Mouse (Mus musculus) hindbrain, postnatal 0 days (tissue): Measurements from ENCODE around the gene Armc6. TPM values are rescaled to one million over a fixed set of nuclear protein-coding genes. Genes with fewer than 3 reads are reported as not detected.

Experiments
- ATAC-seq: fragments of 200-750 bp; cut with Nextera tagmentation; 2 replicates; pipeline ENCODE4 v1.8.0; 2017; ENCODE audit warnings: mild to moderate bottlenecking, moderate TSS enrichment, moderate library complexity
- DNase-seq: peaks from one replicate; pipeline ENCODE4 v3.0.0-alpha.2; 2015; ENCODE audit warnings: low spot score
- H3K27ac ChIP-seq: fragments of 300-500 bp; sonication (generic); 2 replicates; pipeline ENCODE4 v1.5.1; 2014; ENCODE audit warnings: mild to moderate bottlenecking
- H3K27me3 ChIP-seq: fragments of 300-500 bp; sonication (generic); 2 replicates; pipeline ENCODE4 v1.6.1; 2014; ENCODE audit warnings: low read length, mixed read lengths; ENCODE audit not compliant: insufficient read depth
- H3K36me3 ChIP-seq: fragments of 300-500 bp; sonication (generic); 2 replicates; pipeline ENCODE4 v1.6.1; 2014; ENCODE audit warnings: low read length, mixed read lengths; ENCODE audit not compliant: insufficient read depth
- H3K4me1 ChIP-seq: fragments of 300-500 bp; sonication (generic); 2 replicates; pipeline ENCODE4 v1.6.1; 2014; ENCODE audit warnings: antibody characterized with exemption, low read length, mixed read lengths; ENCODE audit not compliant: insufficient read depth
- H3K4me2 ChIP-seq: fragments of 300-500 bp; sonication (generic); 2 replicates; pipeline ENCODE4 v1.6.1; 2014; ENCODE audit warnings: low read depth, mild to moderate bottlenecking, low read length, moderate library complexity, mixed read lengths
- H3K4me3 ChIP-seq: fragments of 300-500 bp; sonication (generic); 2 replicates; pipeline ENCODE4 v1.5.1; 2014; ENCODE audit warnings: low read length
- H3K9ac ChIP-seq: fragments of 300-500 bp; sonication (generic); replicated peaks from 2 replicates; pipeline ENCODE4 v1.6.1; 2014; ENCODE audit warnings: mild to moderate bottlenecking, low read length, moderate library complexity, mixed read lengths
- H3K9me3 ChIP-seq: fragments of 300-500 bp; sonication (generic); 2 replicates; pipeline ENCODE4 v1.6.1; 2016; ENCODE audit warnings: low read length, mixed read lengths
- CTCF ChIP-seq: IDR thresholded peaks from 2 replicates; pipeline ENCODE4 v1.5.1; 2016; ENCODE audit warnings: antibody characterized with exemption, control low read depth, low read depth
- WGBS: fragments of 180-500 bp; shearing (Covaris S2); extraction: QIAGEN DNeasy Blood & Tissue Kit; methylation state at CpG from one replicate; pipeline ENCODE4 v1.1.7; 2014; 5-methylcytosine and 5-hydroxymethylcytosine counted together
- polyA plus RNA-seq: library from polyadenylated mRNA; unstranded; fragments of >200 nt; fragmentation: Nextera tagmentation; extraction: Ambion mirVana; gene quantifications from 2 replicates; pipeline ENCODE4 v1.2.1, GENCODE M21; 2015
- total RNA-seq: library from RNA; depleted of rRNA; stranded (reverse); fragments of >200 nt; gene quantifications from 2 replicates; pipeline ENCODE4 v1.2.3, GENCODE M21; 2014

Gene Armc6
- total and polyA plus RNA-seq, 2 experiments from 2014 or later = 102 to 108 TPM

DNA sequence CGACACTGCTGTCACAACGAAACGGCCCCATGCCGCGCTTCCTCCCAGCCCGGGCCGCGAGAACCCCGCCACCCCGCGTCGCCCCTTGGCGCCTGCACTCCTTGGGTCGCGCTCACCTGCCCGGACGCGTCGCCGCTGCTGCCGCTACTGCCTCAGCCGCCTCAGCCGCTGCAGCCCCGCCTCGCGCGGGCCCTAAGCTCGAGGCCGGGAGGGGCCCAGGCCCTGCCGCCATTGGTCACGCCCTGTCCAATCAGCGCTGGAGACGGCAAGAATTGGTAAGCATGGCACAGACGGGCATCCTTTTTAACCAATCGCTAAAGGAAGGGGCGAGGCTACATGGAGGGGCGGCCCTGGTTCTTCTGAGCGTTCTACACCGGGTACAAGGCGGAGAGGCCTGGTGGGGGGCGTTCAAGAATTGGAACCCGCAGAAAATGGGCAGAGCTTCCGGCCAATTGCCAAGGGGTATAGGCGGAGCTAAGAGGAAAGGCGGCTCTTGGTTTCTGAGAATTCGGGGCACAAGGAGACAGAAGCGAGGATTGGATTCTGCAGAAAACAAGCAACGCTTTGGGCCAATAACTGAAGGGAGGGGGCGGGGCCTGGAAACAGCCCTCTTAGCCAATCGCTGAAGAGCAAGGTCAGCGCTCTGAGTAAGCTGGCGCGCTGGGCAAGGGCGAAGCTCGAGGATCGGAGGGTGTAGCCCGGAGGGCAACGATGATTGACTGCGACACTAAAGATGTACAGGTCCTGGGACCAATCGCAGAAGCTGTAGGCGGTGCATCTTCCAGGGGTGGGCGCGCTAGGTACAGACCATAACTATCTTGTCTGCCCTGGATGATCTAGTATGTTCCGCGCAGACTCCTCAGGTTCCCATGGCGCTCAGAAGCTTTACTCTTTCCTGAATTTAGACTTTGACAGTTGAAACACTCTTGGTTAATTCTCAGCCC, 21.9 kb downstream of the Armc6 start, which contains the start of gene Slc25a42:
TSS of gene Slc25a42 (minus strand) at position 194 of the 944 bp plus-strand sequence.
- ATAC-seq (peak; percentile 97), DNase-seq (peak; percentile 99)
- 1% methylated on average over 66 of the region's 66 CpGs for WGBS
- Histone ChIP-seq H3K9ac (peak within 1 kb of the TSS; percentile 71), H3K9me3 (no peaks in the 10 kb centered on the region), H3K27me3 (peaks cover 3% of the 10 kb centered on the region; the same call in 1 of the 2 replicates), H3K36me3 (no peaks in the 10 kb centered on the region), H3K4me2 (peak within 1 kb of the TSS; percentile 91), H3K4me1 (no peaks in the 10 kb centered on the region), H3K4me3 (peak within 1 kb of the TSS; percentile 69), H3K27ac (peak within 1 kb of the TSS; percentile 83)
- no peak for TF ChIP-seq CTCF

DNA sequence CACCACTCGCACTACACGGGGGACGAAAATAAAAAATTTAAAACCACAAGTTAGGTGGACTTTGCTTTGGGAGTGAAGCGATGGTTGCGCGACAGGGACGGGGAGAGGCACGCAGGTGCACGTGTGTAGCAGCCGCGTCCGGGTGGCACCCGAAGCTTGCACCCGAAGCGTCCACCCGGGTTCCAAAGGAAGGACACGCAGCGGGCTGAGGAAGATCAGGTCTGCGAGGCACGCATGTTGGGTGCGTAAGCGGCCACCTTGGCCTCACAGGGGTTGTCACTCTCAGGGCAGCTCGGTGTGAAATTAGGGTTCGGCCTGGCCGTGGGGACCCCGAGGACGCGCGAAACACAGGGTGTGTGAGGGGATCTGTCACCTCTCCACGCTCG, 22.5 kb downstream of the Armc6 start:
- TF ChIP-seq CTCF = no peak
- ATAC-seq (no peak; the same call in 1 of the 2 replicates), DNase-seq (peak; percentile 24)
- Histone ChIP-seq H3K27ac (peak overlapping the region; percentile 83), H3K27me3 (peaks cover 3% of the 10 kb centered on the region; the same call in 1 of the 2 replicates), H3K9me3 (no peaks in the 10 kb centered on the region), H3K4me1 (no peaks in the 10 kb centered on the region), H3K4me2 (peak overlapping the region; percentile 91), H3K4me3 (peak overlapping the region; percentile 69), H3K9ac (peak overlapping the region; percentile 71), H3K36me3 (no peaks in the 10 kb centered on the region)
- WGBS = 1% methylated on average over 31 of the region's 31 CpGs

DNA sequence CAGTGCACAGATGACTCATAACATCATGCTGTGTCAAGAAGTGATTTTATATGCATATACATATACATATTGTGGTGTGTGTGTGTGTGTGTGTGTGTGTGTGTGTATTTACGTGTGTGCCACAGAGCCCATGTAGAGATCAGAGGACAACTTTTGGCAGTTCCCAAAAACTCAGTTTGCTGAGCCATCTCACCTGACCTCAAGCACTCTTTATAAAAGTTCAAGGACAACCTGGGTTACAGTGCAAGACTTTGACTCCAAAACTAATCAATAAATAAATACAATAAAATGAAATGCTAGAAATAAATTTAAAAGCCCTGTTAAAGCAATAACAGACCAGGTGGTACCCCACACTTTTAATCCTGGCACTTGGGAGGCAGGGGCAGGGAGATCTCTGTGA, 23.0 kb downstream of the Armc6 start:
- Histone ChIP-seq H3K36me3 (no peaks in the 10 kb centered on the region), H3K9me3 (no peaks in the 10 kb centered on the region), H3K27ac (no peak overlapping the region), H3K4me1 (no peaks in the 10 kb centered on the region), H3K27me3 (peaks cover 3% of the 10 kb centered on the region; the same call in 1 of the 2 replicates), H3K9ac (peak overlapping the region; percentile 71), H3K4me3 (peak overlapping the region; percentile 69), H3K4me2 (peak overlapping the region; percentile 91)
- TF ChIP-seq CTCF = no peak
- WGBS = 80% methylated on average over 1 of the region's 1 CpGs
- DNase-seq (no peak), ATAC-seq (no peak)

DNA sequence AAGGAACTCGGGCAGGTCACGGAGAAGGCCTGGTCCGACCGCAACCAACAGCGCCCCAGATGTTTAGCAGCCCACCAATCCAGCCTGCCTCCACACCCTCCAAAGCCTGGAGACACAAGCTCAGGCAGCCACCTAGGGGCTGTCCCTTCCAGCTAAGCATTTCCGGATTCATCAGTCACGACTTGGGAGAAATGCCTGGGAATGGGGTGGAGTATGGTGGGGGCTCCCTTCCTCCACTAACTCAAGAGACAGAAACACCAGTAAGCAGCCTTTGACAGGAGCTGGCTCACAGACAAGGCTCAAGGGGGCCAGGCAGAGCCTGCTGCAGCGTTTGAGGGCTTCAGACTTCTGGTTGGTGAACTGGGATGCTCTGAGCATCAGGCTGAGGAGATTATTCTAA, 23.7 kb downstream of the Armc6 start:
- Histone ChIP-seq H3K27me3 (peaks cover 3% of the 10 kb centered on the region; the same call in 1 of the 2 replicates), H3K4me3 (0 out of 2 replicates have a peak overlapping the region, but pooled peaks have one; percentile 5), H3K9ac (no peak overlapping the region), H3K36me3 (no peaks in the 10 kb centered on the region), H3K4me2 (peak overlapping the region; percentile 91), H3K4me1 (no peaks in the 10 kb centered on the region), H3K27ac (no peak overlapping the region; the same call in 1 of the 2 replicates), H3K9me3 (no peaks in the 10 kb centered on the region)
- TF ChIP-seq CTCF = peak; percentile 19; the same call in 1 of the 2 replicates
- DNase-seq (peak; percentile 12), ATAC-seq (no peak)
- WGBS = 26% methylated on average over 8 of the region's 8 CpGs

DNA sequence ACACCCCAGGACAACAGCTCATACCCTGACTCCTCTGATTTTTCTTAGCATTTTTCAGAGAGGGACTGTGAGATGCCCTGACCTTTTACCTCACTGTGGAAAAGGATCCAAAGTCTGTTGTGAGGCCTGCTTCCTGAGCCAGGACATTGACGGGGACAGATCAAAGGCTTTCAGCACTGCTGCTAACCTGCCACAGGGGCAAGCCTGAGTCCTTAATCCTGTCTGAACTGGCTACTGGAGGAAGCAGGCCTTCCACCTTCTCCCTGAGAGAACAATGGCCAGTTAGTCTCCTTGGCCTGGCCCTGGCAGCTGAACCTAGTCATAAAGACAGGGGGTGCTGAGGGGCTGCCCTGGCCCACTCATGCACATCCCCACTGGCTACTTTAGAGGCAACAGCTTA, 26.1 kb downstream of the Armc6 start:
- 57% methylated on average over 1 of the region's 1 CpGs for WGBS

DNA sequence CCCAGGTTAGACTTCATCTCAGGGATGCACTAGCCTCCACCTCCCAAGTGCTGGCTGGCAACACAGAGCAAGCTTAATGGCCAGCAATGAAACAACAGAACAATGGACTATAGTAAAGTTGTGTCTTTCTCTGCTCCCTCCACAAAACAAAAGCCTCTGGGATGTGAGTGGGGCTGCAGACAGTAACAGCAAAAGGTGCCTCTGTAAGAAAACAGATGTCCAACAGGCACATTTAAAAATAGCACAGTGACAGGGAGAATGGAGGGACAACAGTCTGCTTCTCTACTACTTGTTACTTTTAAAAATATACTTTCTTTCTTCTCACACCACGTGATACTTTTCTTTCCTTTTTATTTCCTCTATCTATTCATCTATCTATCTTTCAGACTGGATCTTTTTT, 29.5 kb downstream of the Armc6 start:
- H3K9ac ChIP-seq = no peak overlapping the region
- no peaks in the 10 kb centered on the region for H3K9me3 ChIP-seq
- DNase-seq (no peak), ATAC-seq (no peak)
- WGBS = 72% methylated on average over 1 of the region's 1 CpGs
- no peak overlapping the region for H3K4me3 ChIP-seq
- H3K27ac ChIP-seq = no peak overlapping the region
- H3K36me3 ChIP-seq = no peaks in the 10 kb centered on the region
- peaks cover 3% of the 10 kb centered on the region; the same call in 1 of the 2 replicates for H3K27me3 ChIP-seq
- no peak for TF ChIP-seq CTCF
- H3K4me1 ChIP-seq = no peaks in the 10 kb centered on the region
- H3K4me2 ChIP-seq = no peak overlapping the region

More for the DNA sequence above, 26.1 kb downstream of the Armc6 start:
- H3K9ac ChIP-seq = no peak overlapping the region
- H3K27ac ChIP-seq = no peak overlapping the region
- no peaks in the 10 kb centered on the region for H3K4me1 ChIP-seq
- no peak for ATAC-seq
- H3K9me3 ChIP-seq = no peaks in the 10 kb centered on the region
- no peak overlapping the region for H3K4me2 ChIP-seq
- no peak for TF ChIP-seq CTCF
- peaks cover 3% of the 10 kb centered on the region; the same call in 1 of the 2 replicates for H3K27me3 ChIP-seq
- DNase-seq = no peak
- H3K4me3 ChIP-seq = no peak overlapping the region
- H3K36me3 ChIP-seq = no peaks in the 10 kb centered on the region
